Mouse (Mus musculus) midbrain, embryonic 14.5 days (tissue): ENCODE measurements at regions not wholly inside any gene's neighbourhood (a gene's known extent, or its start where the extent isn't known, plus 50 kb on each side); places are given as distances from the start of the nearest gene placed in this dataset.

Experiments
- ATAC-seq: fragments of 200-750 bp; cut with Nextera tagmentation; 2 replicates; pipeline ENCODE4 v1.8.0; 2017; ENCODE audit warnings: moderate number of reproducible peaks, moderate library complexity; ENCODE audit not compliant: low FRiP score, low TSS enrichment
- DNase-seq: peaks from one replicate; pipeline ENCODE4 v3.0.0-alpha.2; 2015
- H3K27ac ChIP-seq: fragments of 300-500 bp; sonication (generic); replicated peaks from 2 replicates; pipeline ENCODE4 v1.5.1; 2014; ENCODE audit warnings: mild to moderate bottlenecking, low read depth, low read length, moderate library complexity
- H3K27me3 ChIP-seq: fragments of 300-500 bp; sonication (generic); 2 replicates; pipeline ENCODE4 v1.6.1; 2014; ENCODE audit warnings: low read length, control low read depth, mixed read lengths; ENCODE audit not compliant: control insufficient read depth, insufficient read depth
- H3K36me3 ChIP-seq: fragments of 300-500 bp; sonication (generic); 2 replicates; pipeline ENCODE4 v1.6.1; 2014; ENCODE audit warnings: low read length, control low read depth; ENCODE audit not compliant: control insufficient read depth, insufficient read depth
- H3K4me1 ChIP-seq: fragments of 300-500 bp; sonication (generic); 2 replicates; pipeline ENCODE4 v1.6.1; 2014; ENCODE audit warnings: mild to moderate bottlenecking, antibody characterized with exemption, low read length, control low read depth; ENCODE audit not compliant: control insufficient read depth, insufficient read depth
- H3K4me2 ChIP-seq: fragments of 300-500 bp; sonication (generic); 2 replicates; pipeline ENCODE4 v1.6.1; 2014; ENCODE audit warnings: mild to moderate bottlenecking, low read length, moderate library complexity
- H3K4me3 ChIP-seq: fragments of 300-500 bp; sonication (generic); replicated peaks from 2 replicates; pipeline ENCODE4 v1.5.1; 2014; ENCODE audit warnings: low read depth, low read length
- H3K9ac ChIP-seq: fragments of 300-500 bp; sonication (generic); replicated peaks from 2 replicates; pipeline ENCODE4 v1.6.1; 2014; ENCODE audit warnings: mild to moderate bottlenecking, low read length, moderate library complexity
- H3K9me3 ChIP-seq: fragments of 300-500 bp; sonication (generic); 2 replicates; pipeline ENCODE4 v1.6.1; 2016; ENCODE audit warnings: low read length, control low read depth, mixed read lengths; ENCODE audit not compliant: control insufficient read depth
- WGBS: fragments of 180-500 bp; shearing (Covaris S2); extraction: QIAGEN DNeasy Blood & Tissue Kit; methylation state at CpG from one replicate; pipeline ENCODE4 v1.1.7; 2014; 5-methylcytosine and 5-hydroxymethylcytosine counted together

DNA sequence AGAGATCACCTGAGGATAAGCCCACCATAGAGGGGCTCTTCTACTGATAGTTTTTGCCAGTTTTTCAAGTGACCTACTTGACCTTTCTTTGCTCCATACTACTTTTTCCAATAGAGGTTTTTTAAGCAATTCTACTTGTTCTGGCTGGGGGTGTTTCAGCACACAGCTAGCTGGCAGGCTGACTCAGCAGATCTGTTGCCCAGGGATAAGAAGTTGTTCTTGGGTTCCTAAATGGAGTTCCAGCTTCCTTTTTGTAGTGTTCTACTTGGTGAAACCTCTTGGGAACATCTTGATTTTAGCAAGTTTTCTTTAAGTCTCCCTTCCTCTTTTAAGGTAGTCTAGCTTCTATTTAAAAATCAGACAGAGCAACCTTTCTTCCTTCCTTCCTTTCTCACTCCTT, 61.0 kb downstream of the 4930474N05Rik start:
- no peaks in the 10 kb centered on the region for H3K4me1 ChIP-seq
- no peak for DNase-seq
- H3K27me3 ChIP-seq: no peaks in the 10 kb centered on the region
- ATAC-seq: no peak
- H3K4me3 ChIP-seq: no peak overlapping the region
- no peak overlapping the region for H3K4me2 ChIP-seq
- H3K9me3 ChIP-seq: no peaks in the 10 kb centered on the region
- H3K36me3 ChIP-seq: no peaks in the 10 kb centered on the region
- no peak overlapping the region for H3K9ac ChIP-seq
- H3K27ac ChIP-seq: no peak overlapping the region

DNA sequence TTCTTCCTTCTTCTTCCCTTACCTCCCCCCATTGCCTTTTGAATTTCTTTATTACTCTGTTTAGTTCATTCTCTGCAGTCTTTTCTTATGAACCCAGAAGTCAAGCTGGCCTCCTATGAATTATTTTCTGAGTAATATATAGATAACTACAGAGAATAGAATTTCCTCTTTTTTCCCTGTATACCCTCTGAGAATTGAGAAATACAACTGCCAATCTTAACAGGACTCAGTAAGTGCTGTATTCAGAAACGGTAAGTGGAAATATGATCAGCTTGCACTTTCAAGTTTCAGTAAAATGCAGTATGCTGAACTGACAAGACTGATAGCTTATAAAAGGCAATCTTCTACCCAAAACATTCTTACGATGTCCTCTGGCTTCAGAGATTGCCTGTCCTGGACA, 61.5 kb downstream of the 4930474N05Rik start:
- no peak for DNase-seq
- 93% methylated on average over 2 of the region's 2 CpGs for WGBS
- Histone ChIP-seq H3K27me3 (no peaks in the 10 kb centered on the region), H3K36me3 (no peaks in the 10 kb centered on the region), H3K4me2 (no peak overlapping the region), H3K4me3 (no peak overlapping the region), H3K27ac (no peak overlapping the region), H3K4me1 (no peaks in the 10 kb centered on the region), H3K9me3 (no peaks in the 10 kb centered on the region), H3K9ac (no peak overlapping the region)
- ATAC-seq: no peak

GRCm38 (mm10) chr14:36183701-36184100, 89.0 kb downstream of the 4930474N05Rik start:
- 60% methylated on average over 1 of the region's 1 CpGs for WGBS
- H3K27me3 ChIP-seq: no peaks in the 10 kb centered on the region
- H3K9me3 ChIP-seq: no peaks in the 10 kb centered on the region
- DNase-seq: no peak
- no peak overlapping the region for H3K27ac ChIP-seq
- no peaks in the 10 kb centered on the region for H3K36me3 ChIP-seq
- no peak for ATAC-seq
- H3K4me1 ChIP-seq: no peaks in the 10 kb centered on the region
- no peak overlapping the region for H3K9ac ChIP-seq
- H3K4me2 ChIP-seq: no peak overlapping the region
- H3K4me3 ChIP-seq: no peak overlapping the region

- WGBS: 35% methylated on average over 3 of the region's 3 CpGs
- DNase-seq: no peak
- Histone ChIP-seq H3K27ac (no peak overlapping the region), H3K4me2 (no peak overlapping the region), H3K4me3 (no peak overlapping the region), H3K9me3 (no peaks in the 10 kb centered on the region; the same call in 1 of the 2 replicates), H3K36me3 (no peaks in the 10 kb centered on the region), H3K27me3 (no peaks in the 10 kb centered on the region), H3K4me1 (no peaks in the 10 kb centered on the region), H3K9ac (no peak overlapping the region)
- no peak for ATAC-seq
Measured at GRCm38 (mm10) chr14:36196517-36196916, 101.8 kb downstream of the 4930474N05Rik start.

DNA sequence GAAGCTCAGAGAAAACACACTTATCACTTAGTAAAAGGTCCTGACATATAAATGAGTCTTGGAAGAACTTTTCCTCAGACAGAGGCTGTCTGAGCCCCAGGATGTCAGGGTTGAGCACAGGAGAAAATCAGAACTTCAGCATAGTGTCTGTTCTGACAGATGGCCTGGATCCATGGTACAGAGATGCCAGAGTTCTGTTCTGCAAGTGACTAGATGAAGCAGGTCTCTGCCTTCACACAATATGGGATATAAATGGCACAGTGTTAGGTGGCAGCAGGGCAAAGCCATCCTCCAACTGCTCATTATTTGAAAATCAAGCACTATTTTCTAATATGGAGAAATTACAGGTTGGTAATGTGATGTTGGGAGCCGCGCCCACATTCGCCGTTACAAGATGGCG, 103.7 kb downstream of the 4930474N05Rik start:
- H3K27ac ChIP-seq: no peak overlapping the region
- ATAC-seq (no peak), DNase-seq (no peak)
- no peak overlapping the region for H3K4me2 ChIP-seq
- no peaks in the 10 kb centered on the region for H3K4me1 ChIP-seq
- 97% methylated on average over 5 of the region's 5 CpGs for WGBS
- H3K9me3 ChIP-seq: no peaks in the 10 kb centered on the region
- no peaks in the 10 kb centered on the region for H3K27me3 ChIP-seq
- no peak overlapping the region for H3K4me3 ChIP-seq
- no peak overlapping the region for H3K9ac ChIP-seq
- H3K36me3 ChIP-seq: no peaks in the 10 kb centered on the region

GRCm38 (mm10) chr14:36203855-36204254, 109.1 kb downstream of the 4930474N05Rik start:
- H3K36me3 ChIP-seq: no peaks in the 10 kb centered on the region
- ATAC-seq: no peak
- H3K9ac ChIP-seq: no peak overlapping the region
- H3K9me3 ChIP-seq: no peaks in the 10 kb centered on the region
- DNase-seq: no peak
- no peak overlapping the region for H3K4me3 ChIP-seq
- no peak overlapping the region for H3K27ac ChIP-seq
- no peaks in the 10 kb centered on the region for H3K27me3 ChIP-seq
- H3K4me1 ChIP-seq: no peaks in the 10 kb centered on the region
- WGBS: 91% methylated on average over 1 of the region's 1 CpGs
- H3K4me2 ChIP-seq: no peak overlapping the region

DNA sequence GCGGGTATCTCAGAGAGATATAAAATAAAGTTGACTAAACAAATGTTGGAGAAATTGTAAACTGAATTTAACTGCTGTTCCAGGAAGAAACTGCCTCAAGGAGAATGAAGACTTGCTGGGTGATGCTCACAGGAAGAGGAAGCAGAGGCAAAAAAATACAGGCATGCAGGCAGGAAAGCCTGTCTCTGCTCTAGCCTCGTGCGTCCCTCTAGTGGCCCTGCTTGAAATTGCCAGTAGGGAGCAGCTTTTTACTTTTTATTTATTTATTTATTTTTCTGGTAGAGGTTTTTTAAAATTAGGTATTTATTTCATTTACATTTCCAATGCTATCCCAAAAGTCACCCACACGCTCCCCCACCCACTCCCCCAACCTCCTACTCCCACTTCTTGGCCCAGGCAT, 118.1 kb downstream of the 4930474N05Rik start:
- Histone ChIP-seq H3K9ac (no peak overlapping the region), H3K27ac (no peak overlapping the region), H3K4me3 (no peak overlapping the region), H3K9me3 (no peaks in the 10 kb centered on the region), H3K4me1 (no peaks in the 10 kb centered on the region), H3K36me3 (no peaks in the 10 kb centered on the region), H3K27me3 (no peaks in the 10 kb centered on the region), H3K4me2 (no peak overlapping the region)
- 48% methylated on average over 4 of the region's 4 CpGs for WGBS
- DNase-seq (peak; percentile 88), ATAC-seq (no peak)

DNA sequence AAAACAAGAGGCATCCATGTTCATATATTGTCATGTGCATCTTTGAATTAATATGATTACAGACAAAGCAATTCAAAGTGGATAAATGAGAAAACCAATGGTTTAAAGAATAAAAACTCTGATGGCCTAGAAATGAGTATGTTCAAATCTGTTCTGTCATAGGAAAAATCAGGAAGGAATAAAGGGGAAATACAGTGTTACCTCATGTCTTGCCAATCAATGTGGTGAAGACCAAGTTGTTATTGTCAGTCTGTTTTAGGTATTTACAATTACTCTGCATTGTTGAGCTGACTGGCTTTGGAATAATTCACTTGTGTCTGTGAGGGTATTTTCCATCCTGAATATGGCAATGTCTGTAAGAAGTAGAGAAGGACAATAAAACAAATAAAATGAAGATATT, 151.1 kb downstream of the 4930474N05Rik start:
- no peak for DNase-seq
- no peaks in the 10 kb centered on the region for H3K27me3 ChIP-seq
- H3K4me2 ChIP-seq: no peak overlapping the region
- no peak overlapping the region for H3K9ac ChIP-seq
- no peaks in the 10 kb centered on the region for H3K9me3 ChIP-seq
- H3K27ac ChIP-seq: no peak overlapping the region
- H3K4me1 ChIP-seq: no peaks in the 10 kb centered on the region
- no peak for ATAC-seq
- no peaks in the 10 kb centered on the region for H3K36me3 ChIP-seq
- no peak overlapping the region for H3K4me3 ChIP-seq

DNA sequence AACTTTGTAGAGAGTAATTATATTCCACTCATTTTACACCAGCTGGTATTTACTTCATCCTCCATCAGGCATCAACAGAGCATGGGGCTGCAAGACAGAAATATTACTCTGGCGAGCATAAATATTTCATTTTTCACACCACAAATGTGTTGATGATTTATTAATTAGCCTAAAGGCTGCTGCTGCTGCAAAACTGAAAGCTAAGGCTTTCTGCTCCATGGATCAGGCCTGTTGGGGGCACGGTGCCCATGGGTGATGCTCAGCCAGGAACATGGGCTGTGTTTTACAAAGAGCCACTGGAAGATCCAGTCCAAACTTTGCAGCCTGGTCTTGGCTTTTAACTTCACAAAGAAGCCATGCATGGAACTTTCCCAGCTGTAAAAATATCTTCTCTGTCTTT, 167.4 kb downstream of the 4930474N05Rik start:
- DNase-seq (peak; percentile 14), ATAC-seq (no peak)
- WGBS: 81% methylated on average over 2 of the region's 2 CpGs

More for the DNA sequence above, 167.4 kb downstream of the 4930474N05Rik start:
- Histone ChIP-seq H3K4me1 (no peaks in the 10 kb centered on the region), H3K27me3 (no peaks in the 10 kb centered on the region), H3K36me3 (no peaks in the 10 kb centered on the region), H3K9me3 (no peaks in the 10 kb centered on the region), H3K27ac (no peak overlapping the region), H3K4me3 (no peak overlapping the region), H3K4me2 (no peak overlapping the region), H3K9ac (no peak overlapping the region)
